Mouse (Mus musculus) olfactory bulb, adult 2 months (tissue): Measurements from ENCODE around the gene Drg1.

Experiments used
- CTCF ChIP-seq: fragments of 200-500 bp; IDR thresholded peaks from 2 replicates; pipeline ENCODE4 v1.5.1; 2012; ENCODE audit warnings: low read depth, mild to moderate bottlenecking, low read length, moderate library complexity; ENCODE audit not compliant: insufficient read depth
- POLR2A ChIP-seq: fragments of 200-500 bp; IDR thresholded peaks from 2 replicates; pipeline ENCODE4 v1.6.1; 2012; ENCODE audit warnings: mild to moderate bottlenecking, low read depth, low read length, moderate library complexity; ENCODE audit not compliant: insufficient read depth

DNA sequence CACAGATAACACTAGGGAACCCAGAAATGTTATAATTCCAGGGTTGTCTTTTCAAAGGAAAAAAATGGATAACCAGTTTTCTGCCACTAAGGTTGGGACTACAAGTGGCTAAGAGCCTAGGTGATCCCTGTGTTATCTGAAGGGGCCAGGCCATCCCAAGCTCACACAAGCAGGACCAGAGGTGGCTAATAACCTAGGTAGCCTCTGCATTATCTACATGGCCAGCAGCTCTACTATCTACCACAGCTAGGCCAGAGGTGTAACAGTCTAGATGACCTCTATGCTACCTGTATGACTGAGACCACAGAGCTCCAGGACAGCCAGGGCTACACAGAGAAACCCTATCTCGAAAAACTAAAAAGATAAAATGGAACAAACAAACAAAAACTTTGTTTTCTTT, 6.7 kb downstream of the Drg1 start:
- TF ChIP-seq CTCF, result no peak
- TF ChIP-seq POLR2A, result no peak
